Mouse (Mus musculus) heart, postnatal 25 days (tissue): ENCODE measurements around the gene A830018L16Rik. TPM values are rescaled to one million over a fixed set of nuclear protein-coding genes. Genes with fewer than 3 reads are reported as not detected.
"Not testable (repeated sequence)": the region's sequence is repeated elsewhere in the genome, so short reads cannot be mapped to it uniquely, and the experiment has no call there.

Experiments
- DNase-seq: peaks from one replicate; pipeline ENCODE4 v3.0.0; 2022; ENCODE audit warnings: low spot score
- intact Hi-C: fragments of 180-260 bp; cut with DNase I; formaldehyde crosslinking; loops from one replicate; pipeline ENCODE4 v1.15.1; 2025
- total RNA-seq, 2 experiments: library from RNA; stranded (reverse); gene quantifications; 2 replicates each; pipeline ENCODE4 v1.2.3; 2021

A830018L16Rik gene
- total RNA-seq, 2 experiments from 2014 or later: not detected

DNA sequence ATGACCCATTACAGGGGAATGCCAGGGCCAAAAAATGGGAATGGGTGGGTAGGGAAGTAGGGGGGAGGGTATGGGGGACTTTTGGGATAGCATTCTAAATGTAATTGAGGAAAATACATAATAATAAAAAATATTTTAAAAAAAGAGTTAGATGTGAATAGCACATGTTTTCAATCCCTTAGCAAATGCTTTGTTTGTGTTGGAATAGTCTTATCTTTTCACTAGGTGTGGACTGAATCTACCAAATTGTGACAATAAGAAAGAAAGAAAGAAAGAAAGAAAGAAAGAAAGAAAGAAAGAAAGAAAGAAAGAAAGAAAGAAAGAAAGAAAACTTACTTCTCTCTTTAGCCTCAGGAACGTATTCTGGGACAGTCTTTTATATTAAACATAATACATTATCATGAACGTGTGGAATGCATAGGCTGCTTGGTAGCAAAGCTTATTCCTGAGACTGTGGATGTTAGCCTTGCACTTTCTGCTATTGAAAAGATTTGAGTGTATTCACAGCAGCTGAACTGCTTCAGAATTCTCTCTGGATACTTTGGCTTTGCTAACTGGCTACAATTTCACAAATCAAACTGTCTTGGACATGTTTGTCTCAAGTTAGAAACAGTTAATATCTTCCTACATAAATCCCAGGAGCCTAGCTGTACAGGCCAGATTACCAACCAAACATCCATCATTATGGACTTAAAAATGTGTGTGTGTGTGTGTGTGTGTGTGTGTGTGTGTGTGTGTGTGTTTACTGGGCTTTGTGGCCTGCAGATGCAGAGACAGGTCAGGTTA is 545.7 kb downstream of the A830018L16Rik start:
- intact Hi-C loops: no loop called here
- DNase-seq: no peak

DNA sequence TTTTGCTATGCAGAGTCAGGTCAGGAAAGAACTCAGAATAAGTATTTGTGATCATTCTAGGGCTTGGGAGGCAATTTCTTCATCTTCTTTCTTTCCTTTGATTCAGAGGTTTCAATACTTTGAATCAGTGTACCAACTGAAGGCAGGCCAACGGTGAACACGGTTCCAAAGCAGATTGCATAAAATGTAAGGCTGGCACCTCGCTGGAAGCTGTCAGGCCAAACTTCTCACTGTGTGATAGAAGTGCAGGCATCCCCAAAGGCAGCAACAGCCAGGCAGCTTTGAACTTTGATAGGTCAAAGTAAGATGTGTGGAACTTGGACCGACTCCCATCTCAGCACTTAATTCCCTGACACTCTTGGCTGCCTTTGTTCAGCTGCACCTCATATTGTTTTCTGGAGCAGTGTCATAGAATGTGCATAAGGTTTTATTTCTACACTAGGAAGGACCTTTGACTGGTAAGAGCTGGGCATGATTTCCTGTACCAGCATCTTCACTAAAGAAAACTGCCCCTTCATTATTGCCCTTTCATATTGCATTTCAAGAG is 568.8 kb downstream of the A830018L16Rik start:
- DNase-seq: no peak
- intact Hi-C loops: no loop called here

DNA sequence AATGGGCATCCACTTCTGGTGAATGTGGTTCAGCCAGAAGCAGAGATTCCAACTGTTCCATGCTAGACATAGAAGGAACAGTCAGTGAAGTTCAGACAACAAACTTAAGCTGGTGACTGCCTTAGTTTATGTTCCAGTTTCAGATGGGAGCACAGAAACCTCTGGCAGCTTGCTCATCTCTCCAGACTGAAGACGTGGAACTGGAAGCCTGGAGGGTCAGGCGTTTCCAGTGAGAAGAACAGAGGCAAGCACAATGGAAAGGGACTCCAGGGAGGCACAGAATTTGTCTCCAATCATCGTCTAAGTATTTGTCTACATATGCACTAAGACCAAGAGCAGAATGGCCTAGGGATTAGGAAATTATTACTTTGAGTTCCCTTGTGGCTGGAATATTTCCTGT is 576.1 kb downstream of the A830018L16Rik start:
- intact Hi-C loops: no loop called here
- DNase-seq: no peak

DNA sequence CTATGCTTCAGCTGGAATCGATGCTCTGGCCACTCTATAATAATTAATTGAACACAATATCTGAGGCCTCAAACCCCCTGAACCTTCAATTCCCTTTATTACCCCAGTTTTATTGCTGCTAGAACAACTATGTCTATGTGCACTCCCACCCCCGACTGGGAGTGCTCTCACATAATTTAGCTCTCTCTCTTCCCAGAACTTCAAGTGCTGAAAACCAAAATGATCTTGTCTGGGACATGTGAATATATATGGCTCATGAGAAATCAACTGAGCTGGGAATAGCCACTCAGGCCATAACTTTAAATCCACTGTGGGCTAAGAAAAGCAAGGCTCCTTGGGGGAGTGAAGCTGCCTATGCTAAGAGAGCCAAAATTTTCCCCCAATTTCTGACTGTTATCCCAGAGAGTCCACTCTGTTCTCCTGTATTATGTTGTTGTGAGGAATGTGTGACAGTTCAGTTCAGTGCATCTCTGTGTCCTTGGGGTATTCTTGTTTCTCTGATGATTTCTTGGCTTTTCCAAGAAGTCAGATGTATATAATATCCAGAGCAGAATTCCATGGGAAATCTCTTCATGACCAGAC is 582.5 kb downstream of the A830018L16Rik start:
- no peak for DNase-seq
- intact Hi-C loops: no loop called here

DNA sequence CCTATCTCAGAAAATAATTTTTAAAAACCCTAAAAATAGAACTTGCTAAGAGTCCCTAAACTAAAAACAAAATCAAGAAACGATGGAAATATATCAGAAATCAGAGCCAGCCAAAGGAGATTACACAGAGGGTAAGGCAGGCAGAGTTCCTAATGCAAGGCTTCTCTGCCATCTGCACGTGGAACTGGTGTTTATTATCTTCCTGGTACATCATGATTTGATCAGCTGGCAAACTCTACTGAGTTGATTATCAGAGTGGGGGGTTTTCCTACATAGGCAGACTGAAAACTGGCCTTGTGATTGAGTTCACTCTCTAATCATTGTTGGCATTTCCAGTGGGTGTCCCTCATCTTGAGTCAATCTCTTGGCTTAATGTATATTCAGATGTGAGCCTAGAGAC is 583.7 kb downstream of the A830018L16Rik start:
- no peak for DNase-seq
- intact Hi-C loops: no loop called here

DNA sequence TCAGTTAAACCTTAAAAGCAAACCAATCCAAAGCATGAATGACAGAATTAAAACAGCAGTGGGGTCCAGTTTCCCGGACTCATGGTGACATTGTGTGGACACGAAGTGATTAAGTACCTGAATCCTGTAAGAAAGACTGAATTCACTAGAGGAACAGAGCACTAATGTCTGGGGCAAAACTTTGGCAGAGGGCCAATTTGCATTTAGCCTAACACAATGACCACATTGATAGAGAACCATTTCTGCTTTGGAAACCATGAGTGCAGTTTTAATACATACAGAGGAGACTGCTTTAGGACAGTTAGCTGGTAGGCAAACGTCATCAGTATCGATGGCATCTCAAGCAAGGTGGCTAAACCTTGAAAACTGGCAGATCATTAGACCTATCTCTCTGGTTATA is 586.7 kb downstream of the A830018L16Rik start:
- DNase-seq: no peak
- intact Hi-C loops: no loop called here

DNA sequence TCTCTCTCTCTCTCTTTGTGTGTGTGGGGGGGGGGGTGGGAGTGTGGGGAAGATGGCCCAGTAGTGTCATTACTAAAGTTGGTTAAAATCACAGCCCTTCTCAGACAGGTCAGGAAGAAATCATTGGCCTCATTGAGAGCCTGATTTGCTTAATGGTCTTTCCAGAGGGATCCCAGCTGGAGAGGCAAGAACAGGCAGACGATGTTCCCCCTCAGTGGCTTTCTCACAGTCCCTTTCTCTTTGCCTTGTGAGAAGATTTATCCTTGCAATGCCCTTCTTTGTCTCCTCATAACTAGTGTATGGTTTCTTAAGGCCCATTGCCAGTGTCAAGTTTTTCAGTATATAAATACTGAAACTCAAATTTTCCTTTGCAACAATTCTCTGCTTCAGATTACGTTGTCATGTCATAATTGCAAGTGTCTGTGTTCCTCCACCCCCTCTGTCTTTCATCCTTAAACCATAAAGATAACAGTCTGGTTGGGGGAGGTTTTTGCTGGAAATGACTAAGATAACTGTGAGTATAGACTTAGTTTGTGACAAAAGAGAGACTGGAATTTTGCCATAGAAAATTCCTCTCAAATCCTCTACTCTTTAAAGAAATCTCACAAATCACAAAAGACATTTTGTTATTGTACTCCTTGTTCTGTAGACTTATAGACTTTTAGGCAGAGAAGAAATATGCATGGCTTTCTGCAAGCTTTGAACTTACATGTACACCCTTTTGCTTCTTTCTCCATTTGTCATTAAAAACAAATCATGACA is 595.1 kb downstream of the A830018L16Rik start:
- intact Hi-C loops: no loop called here

DNA sequence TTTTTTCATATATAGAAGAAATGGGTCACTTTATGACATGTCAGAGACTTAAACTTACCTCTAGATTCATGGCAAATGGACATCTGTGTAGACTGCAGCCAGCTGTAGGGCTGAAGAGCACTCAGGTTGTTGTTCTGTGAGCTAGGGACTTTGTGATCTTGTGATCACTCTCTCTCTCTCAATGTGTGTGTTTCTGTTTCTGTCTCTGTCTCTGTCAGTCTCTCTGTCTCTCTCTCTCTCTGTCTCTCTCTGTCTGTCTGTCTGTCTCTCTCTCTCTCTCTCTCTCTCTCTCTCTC is 595.6 kb downstream of the A830018L16Rik start:
- intact Hi-C loops: no loop called here
- no peak for DNase-seq

More for the DNA sequence above, 595.1 kb downstream of the A830018L16Rik start:
- no peak for DNase-seq

DNA sequence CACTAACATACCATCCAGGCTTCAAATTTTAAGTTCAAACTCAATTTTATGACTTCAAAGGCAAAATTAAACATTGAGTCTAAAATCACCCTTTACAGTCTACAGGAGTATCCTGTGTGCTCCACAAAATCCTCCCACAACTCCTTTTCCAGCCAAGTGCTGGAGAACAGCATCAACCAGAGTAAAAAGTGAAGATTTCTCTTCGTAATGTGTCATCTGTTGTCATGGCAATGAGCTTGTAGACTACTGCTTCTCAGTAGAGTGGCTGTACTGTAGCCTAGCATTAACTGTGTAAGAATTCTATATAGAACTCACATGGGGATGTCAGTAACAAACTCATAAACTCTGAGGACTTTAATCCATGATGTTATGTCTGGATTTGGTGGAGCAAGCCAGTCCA is 596.7 kb downstream of the A830018L16Rik start:
- DNase-seq: no peak
- intact Hi-C loops: no loop called here

DNA sequence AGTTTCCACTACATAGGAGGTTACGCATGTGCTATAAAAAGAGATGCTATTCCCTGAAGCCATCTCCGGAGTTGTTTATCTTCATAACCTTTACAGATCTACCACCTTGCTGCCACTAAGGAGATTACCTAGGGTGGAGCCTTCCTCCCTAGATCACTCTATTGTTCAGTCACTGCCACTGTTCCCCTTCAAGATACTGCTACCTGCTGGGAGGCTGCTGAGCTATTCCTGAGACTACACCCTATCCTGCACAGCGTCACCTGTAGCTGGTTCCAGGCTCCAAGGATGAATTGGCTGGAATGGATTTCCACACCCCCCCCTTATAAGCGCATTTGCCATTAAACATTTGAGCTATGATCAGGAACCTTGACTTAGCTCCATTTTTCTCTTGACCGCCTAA is 606.7 kb downstream of the A830018L16Rik start:
- DNase-seq, intact Hi-C loops: not testable (repeated sequence)
